15 mouse cellular contexts compared by ENCODE assay signal in genomic region chr4:106789705-106790104, GRCm38 (mm10). TPM values are rescaled to one million over a fixed set of nuclear protein-coding genes. Genes with fewer than 3 reads are reported as not detected.
DNase-seq lines count a peak whose midpoint lies in the region; ATAC-seq and TF ChIP-seq lines count a peak whose summit lies in the region.
"Had no signal": no experiment of that assay in that cellular context is flagged by ENCODE, and none has a peak within 500 bp of the region (broad histone marks: within the 10 kb centered on the region; RNA-seq: fewer than 3 reads in every experiment).

No protein-coding gene starts in this region.

- H3K79me2 ChIP-seq in CH12.LX (replicated peaks; ENCODE audit: control insufficient read depth, extremely low read depth, insufficient read depth, poor library complexity, severe bottlenecking): no peaks in the 10 kb centered on the region; the same call in 1 of the 2 replicates

- intact Hi-C loops in left cerebral cortex, postnatal 36 days (cut with DNase I): no loop called here

- ATAC-seq in forebrain, embryonic 14.5 days: no peak
- ATAC-seq in forebrain, embryonic 13.5 days: no peak
- ATAC-seq in intestine, embryonic 16.5 days: no peak
- ATAC-seq: forebrain, embryonic 15.5 days had no signal

- H3K4me2 ChIP-seq in forebrain, embryonic 14.5 days (ENCODE audit: low read length): no peak overlapping the region
- no peak overlapping the region for H3K4me2 ChIP-seq in forebrain, embryonic 13.5 days
- peak overlapping the region; percentile 87 for H3K4me2 ChIP-seq in CH12.LX (ENCODE audit: insufficient read depth, low read depth, poor library complexity, severe bottlenecking)
- H3K4me2 ChIP-seq in intestine, embryonic 16.5 days (ENCODE audit: low read depth, low read length): no peak overlapping the region
- H3K4me2 ChIP-seq: forebrain, embryonic 15.5 days; liver, embryonic 15.5 days had no signal

- peak; percentile 62 for DNase-seq in forebrain, embryonic 14.5 days (ENCODE audit: low spot score)
- peak in 1 of 2 experiments; percentile 27 for DNase-seq in layer of hippocampus, adult 2 months (ENCODE audit: low spot score in 2 of 2)
- DNase-seq in layer of hippocampus, postnatal 10 days (ENCODE audit: low spot score in 2 of 2): no peak
- peak; percentile 57 for DNase-seq in CH12.LX (ENCODE audit: extremely low read depth)
- peak; percentile 45 to 59 for DNase-seq in left cerebral cortex, postnatal 36 days (ENCODE audit: low spot score in 2 of 2)
- DNase-seq in ovary, postnatal 10 days (ENCODE audit: low spot score): no peak
- DNase-seq: embryo, embryonic 11 days; heart, postnatal 14 days; thymus, adult 18-20 months had no signal

- no peak overlapping the region for H3K27ac ChIP-seq in forebrain, embryonic 14.5 days (ENCODE audit: low read depth, low read length)
- H3K27ac ChIP-seq in forebrain, embryonic 13.5 days: no peak overlapping the region
- H3K27ac ChIP-seq in layer of hippocampus, adult 2 months: peak overlapping the region; percentile 43; the same call in 1 of the 2 replicates
- peak overlapping the region; percentile 97 for H3K27ac ChIP-seq in CH12.LX (ENCODE audit: insufficient read depth, low read depth)
- no peak overlapping the region for H3K27ac ChIP-seq in intestine, embryonic 16.5 days (ENCODE audit: low read length)
- H3K27ac ChIP-seq: forebrain, embryonic 15.5 days; liver, embryonic 15.5 days had no signal

- H3K9ac ChIP-seq in forebrain, embryonic 14.5 days (ENCODE audit: low read length): no peak overlapping the region
- H3K9ac ChIP-seq in forebrain, embryonic 13.5 days: no peak overlapping the region
- peak overlapping the region; percentile 37; the same call in 1 of the 2 replicates for H3K9ac ChIP-seq in CH12.LX (ENCODE audit: insufficient read depth, low read depth)
- H3K9ac ChIP-seq in intestine, embryonic 16.5 days (ENCODE audit: low read depth, low read length): no peak overlapping the region
- H3K9ac ChIP-seq: forebrain, embryonic 15.5 days; liver, embryonic 15.5 days had no signal

- dilution Hi-C loops in CH12.LX (cut with MboI; ENCODE audit: extremely low pct_ligation_motif_present, extremely low pct_unique_long_range_greater_than_20kb, low sequenced_read_pairs): no loop called here

- peak; percentile 44; the same call in 1 of the 2 replicates for TF ChIP-seq POLR2A in CH12.LX (IDR thresholded peaks at IDR 0.05; ENCODE audit: low read depth, low read length)

- H3K9me3 ChIP-seq in forebrain, embryonic 14.5 days (replicated peaks; ENCODE audit: control insufficient read depth, low read length): no peaks in the 10 kb centered on the region
- H3K9me3 ChIP-seq in forebrain, embryonic 13.5 days (replicated peaks): no peaks in the 10 kb centered on the region
- H3K9me3 ChIP-seq in CH12.LX (replicated peaks; ENCODE audit: low read length): no peaks in the 10 kb centered on the region
- no peaks in the 10 kb centered on the region for H3K9me3 ChIP-seq in intestine, embryonic 16.5 days (ENCODE audit: control insufficient read depth, low read length)
- H3K9me3 ChIP-seq: forebrain, embryonic 15.5 days; liver, embryonic 15.5 days; megakaryocyte, embryonic 14.5 days had no signal

- no peak for TF ChIP-seq RAD21 in CH12.LX (IDR thresholded peaks at IDR 0.05; ENCODE audit: low read depth, low read length)

- TF ChIP-seq CTCF in layer of hippocampus, adult 2 months (conservative IDR thresholded peaks at IDR 0.05): no peak
- no peak for TF ChIP-seq CTCF in CH12.LX (conservative IDR thresholded peaks at IDR 0.05 in 1 of 2, IDR thresholded peaks at IDR 0.05 in 1 of 2; ENCODE audit: low read depth in 2 of 2, low read length in 2 of 2)

- 53% methylated on average over 9 of the region's 9 CpGs for WGBS in forebrain, embryonic 14.5 days
- 62% methylated on average over 9 of the region's 9 CpGs for WGBS in forebrain, embryonic 13.5 days
- 62% methylated on average over 9 of the region's 9 CpGs for WGBS in intestine, embryonic 16.5 days

- in situ Hi-C loops in CH12.LX (cut with MboI; ENCODE audit: low pct_ligation_motif_present, low pct_unique_long_range_greater_than_20kb, low sequenced_read_pairs): loop anchor here (10.0 kb wide), 1 partner anchor 155 kb away; no protein-coding TSS in a partner anchor

- no peaks in the 10 kb centered on the region for H3K27me3 ChIP-seq in forebrain, embryonic 14.5 days (replicated peaks; ENCODE audit: control insufficient read depth, insufficient read depth, low read length)
- 0 out of 2 replicates have a peak, but pooled peaks cover 2% of the 10 kb centered on the region for H3K27me3 ChIP-seq in forebrain, embryonic 13.5 days
- no peaks in the 10 kb centered on the region for H3K27me3 ChIP-seq in CH12.LX (replicated peaks)
- no peaks in the 10 kb centered on the region for H3K27me3 ChIP-seq in intestine, embryonic 16.5 days (replicated peaks; ENCODE audit: control insufficient read depth, insufficient read depth, low read length)
- H3K27me3 ChIP-seq: forebrain, embryonic 15.5 days; megakaryocyte, embryonic 14.5 days had no signal

- H3K4me1 ChIP-seq in forebrain, embryonic 14.5 days (ENCODE audit: control insufficient read depth, insufficient read depth, low read length): peaks cover 21% of the 10 kb centered on the region
- H3K4me1 ChIP-seq in forebrain, embryonic 13.5 days: peaks cover 29% of the 10 kb centered on the region
- H3K4me1 ChIP-seq in CH12.LX (ENCODE audit: control insufficient read depth in 1 of 2, insufficient read depth in 2 of 2): peaks cover 44 to 86% of the 10 kb centered on the region in 2 experiments
- peaks cover 48% of the 10 kb centered on the region for H3K4me1 ChIP-seq in intestine, embryonic 16.5 days (ENCODE audit: control insufficient read depth, insufficient read depth, low read length)

- peak; percentile 54; the same call in 1 of the 2 replicates for TF ChIP-seq EP300 in CH12.LX (IDR thresholded peaks at IDR 0.05; ENCODE audit: low read length)

- H3K36me3 ChIP-seq in forebrain, embryonic 14.5 days (ENCODE audit: control insufficient read depth, insufficient read depth, low read length): no peaks in the 10 kb centered on the region
- no peaks in the 10 kb centered on the region for H3K36me3 ChIP-seq in forebrain, embryonic 13.5 days (ENCODE audit: poor library complexity, severe bottlenecking)
- H3K36me3 ChIP-seq in CH12.LX (replicated peaks in 1 of 2; ENCODE audit: control insufficient read depth in 1 of 2, insufficient read depth in 1 of 2, low read length in 1 of 2): peaks cover 0 to 13% of the 10 kb centered on the region in 2 experiments
- H3K36me3 ChIP-seq in intestine, embryonic 16.5 days (ENCODE audit: control insufficient read depth, insufficient read depth, low read length): no peaks in the 10 kb centered on the region; the same call in 1 of the 2 replicates
- H3K36me3 ChIP-seq: forebrain, embryonic 15.5 days; liver, embryonic 15.5 days had no signal

- no peak overlapping the region for H3K4me3 ChIP-seq in forebrain, embryonic 14.5 days (ENCODE audit: low read depth, low read length)
- no peak overlapping the region for H3K4me3 ChIP-seq in forebrain, embryonic 13.5 days
- no peak overlapping the region for H3K4me3 ChIP-seq in layer of hippocampus, adult 2 months
- peak overlapping the region; percentile 45 to 47 (median 46) for H3K4me3 ChIP-seq in CH12.LX (replicated peaks in 1 of 3; ENCODE audit: low read depth in 2 of 3, low read length in 2 of 3, poor library complexity in 1 of 3)
- H3K4me3 ChIP-seq in intestine, embryonic 16.5 days (ENCODE audit: low read length): no peak overlapping the region
- H3K4me3 ChIP-seq: forebrain, embryonic 15.5 days; liver, embryonic 15.5 days; megakaryocyte, embryonic 14.5 days had no signal

TF ChIP-seq in CH12.LX, 34 proteins besides CTCF, POLR2A, EP300 and RAD21 (continues in another document):
- TF ChIP-seq ZC3H11A (IDR thresholded peaks at IDR 0.05; ENCODE audit: low read depth, low read length): no peak
- peak; percentile 37 for TF ChIP-seq ETS1 (conservative IDR thresholded peaks at IDR 0.05; ENCODE audit: low read depth, low read length)
- no peak for TF ChIP-seq ZMIZ1 (IDR thresholded peaks at IDR 0.05; ENCODE audit: low read depth, low read length)
- TF ChIP-seq CHD2 (IDR thresholded peaks at IDR 0.05; ENCODE audit: low read length): 0 out of 2 replicates have a peak, but pooled peaks have one; percentile 20
- TF ChIP-seq SMC3 (IDR thresholded peaks at IDR 0.05; ENCODE audit: low read depth, low read length): no peak
- no peak; the same call in 1 of the 2 replicates for TF ChIP-seq MXI1 (IDR thresholded peaks at IDR 0.05; ENCODE audit: low read depth, low read length)

RNA-seq across cellular contexts. Expression of gene Acot11, which starts 15.1 kb away (rescaled TPM):
- 0.77 and 1.3 TPM in 2 replicates for polyA plus RNA-seq in forebrain, embryonic 14.5 days (2014; fragmentation: Nextera tagmentation; extraction: Ambion mirVana)
- polyA plus RNA-seq in forebrain, embryonic 13.5 days (2015; fragmentation: Nextera tagmentation; extraction: Ambion mirVana): 0.63 and 0.94 TPM in 2 replicates
- total RNA-seq in layer of hippocampus, adult 2 months (2021): 10 to 100 TPM; 45.6 to 55.5 TPM
- 10 to 100 TPM; 19.4 to 21.1 TPM for total RNA-seq in layer of hippocampus, postnatal 10 days (2021)
- total RNA-seq in CH12.LX (2012; rRNA removed) (4.8 and 6.8 TPM in 2 replicates), CH12.LX (2014; rRNA removed) (2.0 and 2.3 TPM in 2 replicates)
- polyA plus RNA-seq in CH12.LX (2012; ENCODE audit: insufficient read length, low read depth): 4.3 and 4.4 TPM in 2 replicates
- 10 to 100 TPM; 43.0 to 51.2 TPM for total RNA-seq in left cerebral cortex, postnatal 36 days (2021)
- 18.3 and 21.5 TPM in 2 replicates for polyA plus RNA-seq in intestine, embryonic 16.5 days (2015; fragmentation: Nextera tagmentation; extraction: Ambion mirVana)

RNA-seq across cellular contexts. Expression of gene Fam151a, which starts 56.0 kb away (rescaled TPM):
- not detected in 2 replicates for polyA plus RNA-seq in forebrain, embryonic 14.5 days (2014; fragmentation: Nextera tagmentation; extraction: Ambion mirVana)
- not detected in 2 replicates for polyA plus RNA-seq in forebrain, embryonic 13.5 days (2015; fragmentation: Nextera tagmentation; extraction: Ambion mirVana)
- not detected for total RNA-seq in layer of hippocampus, adult 2 months (2021)
- not detected for total RNA-seq in layer of hippocampus, postnatal 10 days (2021)
- total RNA-seq in CH12.LX (2012; rRNA removed): 0.34 and 0.38 TPM in 2 replicates
- 0.11 TPM in 1 of 2 replicates, not detected in the other for total RNA-seq in CH12.LX (2014; rRNA removed)
- 0.24 TPM in 1 of 2 replicates, not detected in the other for polyA plus RNA-seq in CH12.LX (2012; ENCODE audit: insufficient read length, low read depth)
- not detected for total RNA-seq in left cerebral cortex, postnatal 36 days (2021)
- 0.73 and 1.5 TPM in 2 replicates for polyA plus RNA-seq in intestine, embryonic 16.5 days (2015; fragmentation: Nextera tagmentation; extraction: Ambion mirVana)
- polyA plus RNA-seq: forebrain, embryonic 15.5 days; liver, embryonic 15.5 days had no signal

RNA-seq across cellular contexts. Expression of gene Mroh7, which starts 59.0 kb away (rescaled TPM):
- polyA plus RNA-seq in forebrain, embryonic 14.5 days (2014; fragmentation: Nextera tagmentation; extraction: Ambion mirVana): 0.09 and 0.18 TPM in 2 replicates
- polyA plus RNA-seq in forebrain, embryonic 13.5 days (2015; fragmentation: Nextera tagmentation; extraction: Ambion mirVana): 0.20 and 0.80 TPM in 2 replicates
- 1 to 10 TPM; 4.7 to 5.4 TPM for total RNA-seq in layer of hippocampus, adult 2 months (2021)
- 1 to 10 TPM; 1.9 to 3.5 TPM for total RNA-seq in layer of hippocampus, postnatal 10 days (2021)
- total RNA-seq in CH12.LX (2012; rRNA removed): 0.04 TPM in 1 of 2 replicates, not detected in the other
- not detected in 2 replicates for total RNA-seq in CH12.LX (2014; rRNA removed)
- polyA plus RNA-seq in CH12.LX (2012; ENCODE audit: insufficient read length, low read depth): not detected in 2 replicates
- total RNA-seq in left cerebral cortex, postnatal 36 days (2021): 1 to 10 TPM; 2.2 to 4.1 TPM
- 0.20 and 0.22 TPM in 2 replicates for polyA plus RNA-seq in intestine, embryonic 16.5 days (2015; fragmentation: Nextera tagmentation; extraction: Ambion mirVana)
- total RNA-seq: MEL had no signal

Comparison
In these comparisons a context has a peak if more than half of its experiments do, and no peak if none do; other contexts are left out.
1. DNase-seq: peak in forebrain, embryonic 14.5 days (single experiment), CH12.LX (single experiment) and left cerebral cortex, postnatal 36 days (2 of 2); none in layer of hippocampus, postnatal 10 days (0 of 2) and ovary, postnatal 10 days (single experiment).
2. H3K27ac ChIP-seq: peak in layer of hippocampus, adult 2 months (single experiment) and CH12.LX (single experiment); none in forebrain, embryonic 14.5 days (single experiment), forebrain, embryonic 13.5 days (single experiment) and intestine, embryonic 16.5 days (single experiment).
3. H3K4me3 ChIP-seq: peak in CH12.LX (3 of 3); none in forebrain, embryonic 14.5 days (single experiment), forebrain, embryonic 13.5 days (single experiment), layer of hippocampus, adult 2 months (single experiment) and intestine, embryonic 16.5 days (single experiment).